Mouse (Mus musculus) liver, adult 2 months (tissue): ENCODE measurements around the gene Fbxw7. TPM values are rescaled to one million over a fixed set of nuclear protein-coding genes. Genes with fewer than 3 reads are reported as not detected.

Experiments used
- DNase-seq: peaks from one replicate; pipeline ENCODE4 v3.0.0-alpha.2; 2011; ENCODE audit warnings: low read depth, low spot score; ENCODE audit errors: extremely low read depth
- H3K27ac ChIP-seq: fragments of 200-500 bp; replicated peaks from 2 replicates; pipeline ENCODE4 v1.5.1; 2012; ENCODE audit warnings: low read depth, mild to moderate bottlenecking, control low read depth, inconsistent platforms, low read length; ENCODE audit not compliant: insufficient read depth
- H3K27me3 ChIP-seq: fragments of 200-500 bp; 2 replicates; pipeline ENCODE4 v1.6.1; 2012; ENCODE audit warnings: mild to moderate bottlenecking, moderate library complexity, low read length, inconsistent platforms; ENCODE audit not compliant: control insufficient read depth, insufficient read depth
- H3K36me3 ChIP-seq: fragments of 200-500 bp; 2 replicates; pipeline ENCODE4 v1.6.1; 2012; ENCODE audit warnings: low read length, inconsistent platforms; ENCODE audit not compliant: control insufficient read depth, insufficient read depth
- H3K4me1 ChIP-seq: fragments of 200-500 bp; 2 replicates; pipeline ENCODE4 v1.6.1; 2011; ENCODE audit warnings: low read length; ENCODE audit not compliant: control insufficient read depth, insufficient read depth
- H3K4me3 ChIP-seq: fragments of 200-500 bp; 2 replicates; pipeline ENCODE4 v1.5.1; 2011; ENCODE audit warnings: low read depth, mild to moderate bottlenecking, control low read depth, low read length, moderate library complexity; ENCODE audit not compliant: insufficient read depth
- H3K79me2 ChIP-seq: fragments of 200-500 bp; 2 replicates; pipeline ENCODE4 v1.6.1; 2012; ENCODE audit warnings: inconsistent platforms, mild to moderate bottlenecking, low read length, moderate library complexity; ENCODE audit not compliant: control insufficient read depth, insufficient read depth
- H3K9ac ChIP-seq: fragments of 200-500 bp; 2 replicates; pipeline ENCODE4 v1.6.1; 2012; ENCODE audit warnings: low read depth, mild to moderate bottlenecking, control low read depth, inconsistent platforms, low read length
- CTCF ChIP-seq: fragments of 200-500 bp; IDR thresholded peaks from 2 replicates; pipeline ENCODE4 v1.5.1; 2011; ENCODE audit warnings: low read depth, low read length, control low read depth
- POLR2A ChIP-seq: fragments of 200-500 bp; IDR thresholded peaks from 2 replicates; pipeline ENCODE4 v1.6.1; 2011; ENCODE audit warnings: low read length, control low read depth; ENCODE audit not compliant: insufficient read depth; ENCODE audit errors: extremely low read depth
- WGBS: fragments of 180-500 bp; shearing (Covaris S2); methylation state at CpG from one replicate; pipeline ENCODE4 v1.1.7; 2018; 5-methylcytosine and 5-hydroxymethylcytosine counted together
- polyA plus RNA-seq: library from polyadenylated mRNA; depleted of rRNA; stranded (reverse); fragments of >200 nt; gene quantifications from 2 replicates; pipeline ENCODE4 v1.2.3, GENCODE M21; 2012
- total RNA-seq: library from RNA; depleted of rRNA; stranded (reverse); fragments of >200 nt; gene quantifications from 2 replicates; pipeline ENCODE4 v1.2.3, GENCODE M21; 2014

Gene Fbxw7
- total and polyA plus RNA-seq, 2 experiments = 1.4 to 5.6 TPM

GRCm38 (mm10) chr3:84923256-84923655 lies 108.2 kb downstream of the Fbxw7 start:
- WGBS = 66% methylated on average over 1 of the region's 1 CpGs
- H3K4me3 ChIP-seq = no peak overlapping the region
- no peaks in the 10 kb centered on the region; the same call in 1 of the 2 replicates for H3K79me2 ChIP-seq
- H3K36me3 ChIP-seq = no peaks in the 10 kb centered on the region
- no peaks in the 10 kb centered on the region for H3K4me1 ChIP-seq
- H3K9ac ChIP-seq = no peak overlapping the region
- DNase-seq = no peak
- TF ChIP-seq POLR2A (no peak), CTCF (no peak)
- H3K27me3 ChIP-seq = no peaks in the 10 kb centered on the region
- H3K27ac ChIP-seq = no peak overlapping the region

- H3K4me1 ChIP-seq = no peaks in the 10 kb centered on the region
- no peaks in the 10 kb centered on the region; the same call in 1 of the 2 replicates for H3K79me2 ChIP-seq
- TF ChIP-seq CTCF (no peak), POLR2A (no peak)
- DNase-seq = no peak
- H3K9ac ChIP-seq = no peak overlapping the region
- 77% methylated on average over 1 of the region's 1 CpGs for WGBS
- no peak overlapping the region for H3K4me3 ChIP-seq
- no peaks in the 10 kb centered on the region for H3K36me3 ChIP-seq
- no peaks in the 10 kb centered on the region for H3K27me3 ChIP-seq
- H3K27ac ChIP-seq = no peak overlapping the region
These were observed 108.6 kb downstream of the Fbxw7 start for GRCm38 (mm10) chr3:84923670-84924069.

- Histone ChIP-seq H3K27ac (no peak overlapping the region), H3K79me2 (no peaks in the 10 kb centered on the region; the same call in 1 of the 2 replicates), H3K9ac (no peak overlapping the region), H3K36me3 (no peaks in the 10 kb centered on the region), H3K4me1 (no peaks in the 10 kb centered on the region), H3K4me3 (no peak overlapping the region), H3K27me3 (no peaks in the 10 kb centered on the region)
- WGBS = 83% methylated on average over 4 of the region's 4 CpGs
- TF ChIP-seq CTCF (no peak), POLR2A (no peak)
- no peak for DNase-seq
These were observed 110.2 kb downstream of the Fbxw7 start for GRCm38 (mm10) chr3:84925229-84925628.

GRCm38 (mm10) chr3:84926140-84926539 lies 111.1 kb downstream of the Fbxw7 start:
- H3K4me3 ChIP-seq = no peak overlapping the region
- no peaks in the 10 kb centered on the region for H3K27me3 ChIP-seq
- no peak overlapping the region for H3K9ac ChIP-seq
- TF ChIP-seq CTCF (no peak), POLR2A (no peak)
- no peaks in the 10 kb centered on the region for H3K36me3 ChIP-seq
- peak; percentile 63 for DNase-seq
- no peaks in the 10 kb centered on the region; the same call in 1 of the 2 replicates for H3K79me2 ChIP-seq
- WGBS = 59% methylated on average over 5 of the region's 5 CpGs
- no peaks in the 10 kb centered on the region for H3K4me1 ChIP-seq
- H3K27ac ChIP-seq = no peak overlapping the region

- Histone ChIP-seq H3K36me3 (no peaks in the 10 kb centered on the region), H3K9ac (no peak overlapping the region), H3K4me3 (no peak overlapping the region), H3K79me2 (no peaks in the 10 kb centered on the region; the same call in 1 of the 2 replicates), H3K4me1 (no peaks in the 10 kb centered on the region), H3K27me3 (no peaks in the 10 kb centered on the region), H3K27ac (no peak overlapping the region)
- no peak for DNase-seq
- TF ChIP-seq CTCF (no peak), POLR2A (no peak)
- WGBS = 82% methylated on average over 8 of the region's 8 CpGs
These were observed 112.2 kb downstream of the Fbxw7 start for GRCm38 (mm10) chr3:84927168-84927794.

GRCm38 (mm10) chr3:84927901-84928300 lies 112.8 kb downstream of the Fbxw7 start:
- no peak for TF ChIP-seq POLR2A
- no peak for TF ChIP-seq CTCF
- Histone ChIP-seq H3K27me3 (no peaks in the 10 kb centered on the region), H3K9ac (no peak overlapping the region), H3K4me1 (no peaks in the 10 kb centered on the region), H3K79me2 (no peaks in the 10 kb centered on the region; the same call in 1 of the 2 replicates), H3K36me3 (no peaks in the 10 kb centered on the region), H3K27ac (no peak overlapping the region), H3K4me3 (no peak overlapping the region)
- 93% methylated on average over 2 of the region's 2 CpGs for WGBS
- DNase-seq = no peak
